Mouse (Mus musculus) stomach, embryonic 14.5 days (tissue): ENCODE data around the gene Pbx2. TPM values are rescaled to one million over a fixed set of nuclear protein-coding genes. Genes with fewer than 3 reads are reported as not detected.

ENCODE experiments used
- ATAC-seq: fragments of 200-750 bp; cut with Nextera tagmentation; 2 replicates; pipeline ENCODE4 v1.8.0; 2017; ENCODE audit warnings: low read depth, moderate TSS enrichment; ENCODE audit not compliant: insufficient number of reproducible peaks, insufficient read depth, low FRiP score
- H3K27ac ChIP-seq: fragments of 300-500 bp; sonication (generic); 2 replicates; pipeline ENCODE4 v1.5.1; 2014; ENCODE audit warnings: mild to moderate bottlenecking, low read length, moderate library complexity, mixed read lengths
- H3K27me3 ChIP-seq: fragments of 300-500 bp; sonication (generic); 2 replicates; pipeline ENCODE4 v1.6.1; 2014; ENCODE audit warnings: low read length, control low read depth, mixed read lengths; ENCODE audit not compliant: control insufficient read depth, insufficient read depth
- H3K36me3 ChIP-seq: fragments of 300-500 bp; sonication (generic); 2 replicates; pipeline ENCODE4 v1.6.1; 2014; ENCODE audit warnings: mild to moderate bottlenecking, control low read depth, low read length, moderate library complexity, mixed read lengths; ENCODE audit not compliant: control insufficient read depth, insufficient read depth
- H3K4me1 ChIP-seq: fragments of 300-500 bp; sonication (generic); 2 replicates; pipeline ENCODE4 v1.6.1; 2014; ENCODE audit warnings: low read length, control low read depth, mixed read lengths; ENCODE audit not compliant: control insufficient read depth, insufficient read depth
- H3K4me2 ChIP-seq: fragments of 300-500 bp; sonication (generic); replicated peaks from 2 replicates; pipeline ENCODE4 v1.6.1; 2014; ENCODE audit warnings: low read depth, low read length, control low read depth
- H3K4me3 ChIP-seq: fragments of 300-500 bp; sonication (generic); 2 replicates; pipeline ENCODE4 v1.5.1; 2014; ENCODE audit warnings: low read depth, low read length, control low read depth
- H3K9ac ChIP-seq: fragments of 300-500 bp; sonication (generic); replicated peaks from 2 replicates; pipeline ENCODE4 v1.6.1; 2014; ENCODE audit warnings: low read depth, mild to moderate bottlenecking, control low read depth, low read length, moderate library complexity, mixed read lengths
- H3K9me3 ChIP-seq: fragments of 300-500 bp; sonication (generic); 2 replicates; pipeline ENCODE4 v1.6.1; 2016; ENCODE audit warnings: low read depth, low read length, control low read depth; ENCODE audit not compliant: control insufficient read depth
- WGBS: fragments of 180-500 bp; shearing (Covaris S2); extraction: QIAGEN DNeasy Blood & Tissue Kit; methylation state at CpG from one replicate; pipeline ENCODE4 v1.1.7; 2014; 5-methylcytosine and 5-hydroxymethylcytosine counted together
- polyA plus RNA-seq: library from polyadenylated mRNA; unstranded; fragments of >200 nt; fragmentation: Nextera tagmentation; extraction: Ambion mirVana; gene quantifications from 2 replicates; pipeline ENCODE4 v1.2.1, GENCODE M21; 2014

Gene Pbx2
- polyA plus RNA-seq, 1 experiment from 2014 or later: 13.1 TPM

- no peak for ATAC-seq
- 58% methylated on average over 9 of the region's 9 CpGs for WGBS
- H3K27me3 ChIP-seq: no peaks in the 10 kb centered on the region
These were observed 23.8 kb upstream of the Pbx2 start for GRCm38 (mm10) chr17:34567311-34567710.

GRCm38 (mm10) chr17:34568421-34568820, 22.6 kb upstream of the Pbx2 start:
- Histone ChIP-seq H3K9me3 (no peaks in the 10 kb centered on the region), H3K4me3 (no peak overlapping the region), H3K27ac (no peak overlapping the region), H3K27me3 (no peaks in the 10 kb centered on the region), H3K4me2 (no peak overlapping the region), H3K4me1 (peaks cover 5% of the 10 kb centered on the region; the same call in 1 of the 2 replicates), H3K36me3 (no peaks in the 10 kb centered on the region), H3K9ac (no peak overlapping the region)
- ATAC-seq: no peak
- 77% methylated on average over 13 of the region's 13 CpGs for WGBS

More at GRCm38 (mm10) chr17:34567311-34567710, 23.8 kb upstream of the Pbx2 start:
- no peaks in the 10 kb centered on the region for H3K36me3 ChIP-seq
- no peak overlapping the region for H3K4me2 ChIP-seq
- peaks cover 5% of the 10 kb centered on the region; the same call in 1 of the 2 replicates for H3K4me1 ChIP-seq
- no peak overlapping the region for H3K27ac ChIP-seq
- no peak overlapping the region for H3K9ac ChIP-seq
- H3K9me3 ChIP-seq: no peaks in the 10 kb centered on the region
- no peak overlapping the region for H3K4me3 ChIP-seq

GRCm38 (mm10) chr17:34569919-34570318, 21.1 kb upstream of the Pbx2 start:
- Histone ChIP-seq H3K4me1 (no peaks in the 10 kb centered on the region), H3K9me3 (no peaks in the 10 kb centered on the region), H3K36me3 (no peaks in the 10 kb centered on the region), H3K27me3 (no peaks in the 10 kb centered on the region), H3K4me2 (no peak overlapping the region), H3K9ac (no peak overlapping the region), H3K4me3 (no peak overlapping the region), H3K27ac (no peak overlapping the region)
- WGBS: 72% methylated on average over 4 of the region's 4 CpGs
- ATAC-seq: no peak

GRCm38 (mm10) chr17:34571875-34572274, 19.2 kb upstream of the Pbx2 start:
- Histone ChIP-seq H3K9me3 (no peaks in the 10 kb centered on the region), H3K9ac (no peak overlapping the region), H3K27ac (no peak overlapping the region), H3K4me1 (peaks cover 4% of the 10 kb centered on the region; the same call in 1 of the 2 replicates), H3K27me3 (no peaks in the 10 kb centered on the region), H3K4me2 (no peak overlapping the region), H3K36me3 (no peaks in the 10 kb centered on the region), H3K4me3 (no peak overlapping the region)
- WGBS: 21% methylated on average over 5 of the region's 5 CpGs
- no peak for ATAC-seq

GRCm38 (mm10) chr17:34572361-34572760, 18.7 kb upstream of the Pbx2 start:
- no peaks in the 10 kb centered on the region for H3K27me3 ChIP-seq
- no peak overlapping the region for H3K27ac ChIP-seq
- WGBS: 12% methylated on average over 15 of the region's 15 CpGs
- ATAC-seq: no peak
- no peak overlapping the region for H3K4me2 ChIP-seq
- H3K4me3 ChIP-seq: no peak overlapping the region
- H3K9ac ChIP-seq: no peak overlapping the region
- H3K4me1 ChIP-seq: peaks cover 4% of the 10 kb centered on the region; the same call in 1 of the 2 replicates
- no peaks in the 10 kb centered on the region for H3K9me3 ChIP-seq
- no peaks in the 10 kb centered on the region for H3K36me3 ChIP-seq

- Histone ChIP-seq H3K27me3 (no peaks in the 10 kb centered on the region), H3K9ac (no peak overlapping the region), H3K4me2 (no peak overlapping the region), H3K4me1 (peaks cover 4% of the 10 kb centered on the region; the same call in 1 of the 2 replicates), H3K36me3 (no peaks in the 10 kb centered on the region), H3K4me3 (no peak overlapping the region), H3K9me3 (no peaks in the 10 kb centered on the region), H3K27ac (no peak overlapping the region)
- WGBS: 59% methylated on average over 5 of the region's 5 CpGs
- ATAC-seq: no peak
These were observed 14.5 kb upstream of the Pbx2 start for GRCm38 (mm10) chr17:34576577-34576976.

- ATAC-seq: no peak
- H3K36me3 ChIP-seq: no peaks in the 10 kb centered on the region
- WGBS: 86% methylated on average over 3 of the region's 3 CpGs
- H3K27ac ChIP-seq: no peak overlapping the region
- no peaks in the 10 kb centered on the region for H3K9me3 ChIP-seq
- H3K9ac ChIP-seq: no peak overlapping the region
- no peak overlapping the region for H3K4me2 ChIP-seq
- H3K4me3 ChIP-seq: no peak overlapping the region
- H3K27me3 ChIP-seq: no peaks in the 10 kb centered on the region
- peaks cover 4% of the 10 kb centered on the region; the same call in 1 of the 2 replicates for H3K4me1 ChIP-seq
These were observed 13.0 kb upstream of the Pbx2 start for GRCm38 (mm10) chr17:34578070-34578469.

GRCm38 (mm10) chr17:34582528-34582927, 8.5 kb upstream of the Pbx2 start:
- no peaks in the 10 kb centered on the region for H3K36me3 ChIP-seq
- no peak overlapping the region for H3K4me3 ChIP-seq
- WGBS: 75% methylated on average over 12 of the region's 12 CpGs
- no peaks in the 10 kb centered on the region for H3K27me3 ChIP-seq
- no peak overlapping the region for H3K27ac ChIP-seq
- no peak overlapping the region for H3K9ac ChIP-seq
- H3K4me1 ChIP-seq: peaks cover 5% of the 10 kb centered on the region; the same call in 1 of the 2 replicates
- H3K4me2 ChIP-seq: no peak overlapping the region
- no peaks in the 10 kb centered on the region for H3K9me3 ChIP-seq
- ATAC-seq: no peak

GRCm38 (mm10) chr17:34583397-34583796, 7.7 kb upstream of the Pbx2 start:
- Histone ChIP-seq H3K9ac (no peak overlapping the region), H3K27me3 (no peaks in the 10 kb centered on the region), H3K4me1 (peaks cover 11% of the 10 kb centered on the region), H3K9me3 (no peaks in the 10 kb centered on the region), H3K27ac (no peak overlapping the region), H3K4me2 (no peak overlapping the region), H3K4me3 (no peak overlapping the region), H3K36me3 (no peaks in the 10 kb centered on the region)
- no peak for ATAC-seq
- WGBS: 63% methylated on average over 7 of the region's 7 CpGs
